Mouse (Mus musculus) hindbrain, embryonic 13.5 days (tissue): ENCODE measurements around the gene Gm17469. TPM values are rescaled to one million over a fixed set of nuclear protein-coding genes. Genes with fewer than 3 reads are reported as not detected.
"Not testable (repeated sequence)": the region's sequence is repeated elsewhere in the genome, so short reads cannot be mapped to it uniquely, and the experiment has no call there.

Source experiments
- ATAC-seq: fragments of 200-750 bp; cut with Nextera tagmentation; 2 replicates; pipeline ENCODE4 v1.8.0; 2017; ENCODE audit warnings: moderate TSS enrichment; ENCODE audit not compliant: low FRiP score
- H3K27ac ChIP-seq: fragments of 300-500 bp; sonication (generic); 2 replicates; pipeline ENCODE4 v1.5.1; 2015; ENCODE audit warnings: inconsistent platforms, mild to moderate bottlenecking, moderate library complexity
- H3K27me3 ChIP-seq: fragments of 300-500 bp; sonication (generic); 2 replicates; pipeline ENCODE4 v1.6.1; 2015; ENCODE audit warnings: mild to moderate bottlenecking, inconsistent platforms
- H3K36me3 ChIP-seq: fragments of 300-500 bp; sonication (generic); 2 replicates; pipeline ENCODE4 v1.6.1; 2015; ENCODE audit warnings: mild to moderate bottlenecking, inconsistent platforms
- H3K4me1 ChIP-seq: fragments of 300-500 bp; sonication (generic); replicated peaks from 2 replicates; pipeline ENCODE4 v1.6.1; 2015; ENCODE audit warnings: inconsistent platforms
- H3K4me2 ChIP-seq: fragments of 300-500 bp; sonication (generic); 2 replicates; pipeline ENCODE4 v1.6.1; 2015; ENCODE audit warnings: inconsistent platforms, mild to moderate bottlenecking, moderate library complexity
- H3K4me3 ChIP-seq: fragments of 300-500 bp; sonication (generic); 2 replicates; pipeline ENCODE4 v1.5.1; 2015; ENCODE audit warnings: mild to moderate bottlenecking, inconsistent platforms
- H3K9ac ChIP-seq: fragments of 300-500 bp; sonication (generic); 2 replicates; pipeline ENCODE4 v1.6.1; 2015; ENCODE audit warnings: mild to moderate bottlenecking, inconsistent platforms
- H3K9me3 ChIP-seq: fragments of 300-500 bp; sonication (generic); 2 replicates; pipeline ENCODE4 v1.6.1; 2016; ENCODE audit warnings: inconsistent platforms
- WGBS: fragments of 180-500 bp; shearing (Covaris S2); methylation state at CpG from one replicate; pipeline ENCODE4 v1.1.7; 2015; 5-methylcytosine and 5-hydroxymethylcytosine counted together
- polyA plus RNA-seq: library from polyadenylated mRNA; unstranded; fragments of >200 nt; fragmentation: Nextera tagmentation; extraction: Ambion mirVana; gene quantifications from 2 replicates; pipeline ENCODE4 v1.2.1, GENCODE M21; 2015

Gene Gm17469
- not detected in 2 replicates for polyA plus RNA-seq

DNA sequence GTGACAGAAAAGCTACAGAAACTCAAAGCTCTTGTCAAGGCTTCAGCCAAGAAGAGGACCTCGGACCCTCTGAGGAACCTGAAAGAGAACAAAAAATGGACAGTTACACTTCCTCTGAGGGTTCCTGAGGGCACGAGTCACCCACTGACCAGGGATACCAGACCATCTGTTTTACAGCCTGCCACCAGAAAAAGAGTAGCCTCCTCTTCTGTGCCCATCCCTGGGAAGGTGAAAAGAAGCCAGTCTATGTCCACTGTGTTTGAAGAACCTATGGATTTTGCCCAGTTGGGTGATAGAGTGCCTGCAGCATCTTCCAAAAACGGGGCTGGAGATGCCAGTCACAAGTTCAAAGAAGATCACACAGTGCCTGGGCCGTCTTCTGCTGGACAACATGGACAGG, at the start of gene Gm17469:
Gm17469 (plus strand) TSS at position 301 of the 400 bp plus-strand sequence.
- not testable (repeated sequence) for H3K4me3 ChIP-seq, H3K27me3 ChIP-seq, H3K27ac ChIP-seq, ATAC-seq, H3K9ac ChIP-seq, H3K36me3 ChIP-seq, H3K4me1 ChIP-seq, H3K4me2 ChIP-seq, H3K9me3 ChIP-seq
- WGBS, result no CpG with 5 or more reads among the region's 4 CpGs

Other genes starting within 250 kb of the Gm17469 start
- not detected in 2 replicates for gene Gm17584, start 129.3 kb upstream of the Gm17469 start, polyA plus RNA-seq